Mouse (Mus musculus) 416B (cell line): Measurements from ENCODE around the gene Pygm.

Source experiments
- DNase-seq: peaks from one replicate; pipeline ENCODE4 v3.0.0; 2011; ENCODE audit warnings: low read depth

Gene Pygm

GRCm38 (mm10) chr19:6409936-6410335 lies 25.7 kb downstream of the Pygm start:
- DNase-seq, result no peak

GRCm38 (mm10) chr19:6412798-6413197 lies 28.6 kb downstream of the Pygm start:
- DNase-seq, result no peak

- DNase-seq, result no peak
Measured at GRCm38 (mm10) chr19:6415454-6415853, 31.3 kb downstream of the Pygm start.

GRCm38 (mm10) chr19:6416124-6416770 lies 32.0 kb downstream of the Pygm start:
- no peak for DNase-seq

GRCm38 (mm10) chr19:6416894-6417761 lies 32.9 kb downstream of the Pygm start:
- DNase-seq, result no peak

GRCm38 (mm10) chr19:6418233-6418879 lies 34.2 kb downstream of the Pygm start, which contains the start of gene Nrxn2:
Gene Nrxn2 (plus strand): TSS chr19:6418731.
- DNase-seq, result peak; percentile 46

- no peak for DNase-seq
Measured at GRCm38 (mm10) chr19:6418984-6419692, 34.9 kb downstream of the Pygm start.

GRCm38 (mm10) chr19:6419805-6420310 lies 35.7 kb downstream of the Pygm start:
- DNase-seq, result no peak

GRCm38 (mm10) chr19:6420481-6421210 lies 36.4 kb downstream of the Pygm start:
- no peak for DNase-seq

GRCm38 (mm10) chr19:6421211-6421590 lies 37.0 kb downstream of the Pygm start:
- no peak for DNase-seq

- DNase-seq, result no peak
Measured at GRCm38 (mm10) chr19:6422014-6422413, 37.8 kb downstream of the Pygm start.

GRCm38 (mm10) chr19:6423241-6423640 lies 39.0 kb downstream of the Pygm start:
- no peak for DNase-seq

GRCm38 (mm10) chr19:6424137-6424881 lies 40.1 kb downstream of the Pygm start:
- DNase-seq, result no peak

- DNase-seq, result no peak
Measured at GRCm38 (mm10) chr19:6425595-6425994, 41.4 kb downstream of the Pygm start.

GRCm38 (mm10) chr19:6426703-6427500 lies 42.7 kb downstream of the Pygm start:
- DNase-seq, result peak; percentile 44

- no peak for DNase-seq
Measured at GRCm38 (mm10) chr19:6427653-6428434, 43.6 kb downstream of the Pygm start.

GRCm38 (mm10) chr19:6428501-6429200 lies 44.5 kb downstream of the Pygm start:
- no peak for DNase-seq

- no peak for DNase-seq
Measured at GRCm38 (mm10) chr19:6443016-6443415, 58.8 kb downstream of the Pygm start.
